Mouse (Mus musculus) CH12.LX (cell line): ENCODE data around the gene Ajuba.

Source experiments
- EP300 ChIP-seq: IDR thresholded peaks from 2 replicates; pipeline ENCODE4 v1.6.1; 2011; ENCODE audit warnings: low read length, improper control_type of control experiment
- MAFK ChIP-seq: IDR thresholded peaks from 2 replicates; pipeline ENCODE4 v1.6.1; 2011; ENCODE audit warnings: low read length, improper control_type of control experiment; ENCODE audit not compliant: insufficient replicate concordance

DNA sequence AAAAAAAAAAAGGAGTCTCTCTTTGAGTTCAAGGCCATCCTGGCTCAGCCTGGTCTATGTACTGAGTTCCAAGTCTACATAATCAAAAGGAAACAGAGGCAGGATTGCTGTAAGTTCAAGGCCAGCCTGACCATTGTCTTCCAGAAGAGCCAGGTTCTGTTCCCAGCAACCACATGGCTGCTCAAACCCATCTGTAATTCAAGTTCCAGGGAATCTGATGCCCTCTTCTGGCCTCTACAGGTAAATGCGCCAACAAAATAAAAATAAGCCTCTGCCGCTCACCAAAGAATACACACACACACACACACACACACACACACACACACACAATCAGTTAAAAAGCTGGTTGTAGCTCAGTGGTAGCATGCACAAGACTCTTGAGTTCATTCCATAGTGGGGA lies 38.8 kb downstream of the Ajuba start:
- TF ChIP-seq MAFK = no peak
- TF ChIP-seq EP300 = no peak
